Mouse (Mus musculus): Measurements from ENCODE around the gene Abhd14a. TPM values are rescaled to one million over a fixed set of nuclear protein-coding genes. Genes with fewer than 3 reads are reported as not detected.

Gene Abhd14a
- total RNA-seq, 1 experiment from 2014 or later: 22.5 TPM

GRCm38 (mm10) chr9:106430015-106430264 lies 17.5 kb downstream of the Abhd14a start:
- ATAC-seq (replicated peaks in 1 of 2; ENCODE audit: insufficient read depth in 1 of 2, low FRiP score in 2 of 2, low TSS enrichment in 1 of 2, low read depth in 1 of 2, poor library complexity in 2 of 2, severe bottlenecking in 2 of 2): no peak

- ATAC-seq (replicated peaks in 1 of 2; ENCODE audit: insufficient read depth in 1 of 2, low FRiP score in 2 of 2, low TSS enrichment in 1 of 2, low read depth in 1 of 2, poor library complexity in 2 of 2, severe bottlenecking in 2 of 2): peak; percentile 93 to 95
Observed at GRCm38 (mm10) chr9:106429221-106430014, 18.1 kb downstream of the Abhd14a start, which contains the start of gene Rpl29. TSS of gene Rpl29 (plus strand) at chr9:106429454.

GRCm38 (mm10) chr9:106428719-106429220 lies 18.7 kb downstream of the Abhd14a start:
- ATAC-seq (replicated peaks in 1 of 2; ENCODE audit: insufficient read depth in 1 of 2, low FRiP score in 2 of 2, low TSS enrichment in 1 of 2, low read depth in 1 of 2, poor library complexity in 2 of 2, severe bottlenecking in 2 of 2): peak; percentile 3 to 18; a peak in 2 of 4 replicates

DNA sequence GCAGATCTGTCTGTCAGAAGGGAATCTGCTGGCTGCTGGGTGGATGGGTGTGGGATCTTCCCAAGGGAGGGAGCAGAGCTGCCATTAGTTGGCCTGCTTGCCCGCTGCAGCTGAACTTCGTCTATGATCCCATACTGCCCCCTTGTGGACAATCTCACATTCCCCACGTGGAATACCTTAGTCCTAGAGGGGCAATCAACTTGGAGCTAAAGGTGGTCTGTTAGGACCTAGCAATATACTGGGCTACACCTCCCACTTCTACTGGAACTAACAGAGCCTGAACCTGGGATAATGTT lies 25.7 kb downstream of the Abhd14a start:
- peak; percentile 58 to 83 for ATAC-seq (replicated peaks in 1 of 2; ENCODE audit: insufficient read depth in 1 of 2, low FRiP score in 2 of 2, low TSS enrichment in 1 of 2, low read depth in 1 of 2, poor library complexity in 2 of 2, severe bottlenecking in 2 of 2)

DNA sequence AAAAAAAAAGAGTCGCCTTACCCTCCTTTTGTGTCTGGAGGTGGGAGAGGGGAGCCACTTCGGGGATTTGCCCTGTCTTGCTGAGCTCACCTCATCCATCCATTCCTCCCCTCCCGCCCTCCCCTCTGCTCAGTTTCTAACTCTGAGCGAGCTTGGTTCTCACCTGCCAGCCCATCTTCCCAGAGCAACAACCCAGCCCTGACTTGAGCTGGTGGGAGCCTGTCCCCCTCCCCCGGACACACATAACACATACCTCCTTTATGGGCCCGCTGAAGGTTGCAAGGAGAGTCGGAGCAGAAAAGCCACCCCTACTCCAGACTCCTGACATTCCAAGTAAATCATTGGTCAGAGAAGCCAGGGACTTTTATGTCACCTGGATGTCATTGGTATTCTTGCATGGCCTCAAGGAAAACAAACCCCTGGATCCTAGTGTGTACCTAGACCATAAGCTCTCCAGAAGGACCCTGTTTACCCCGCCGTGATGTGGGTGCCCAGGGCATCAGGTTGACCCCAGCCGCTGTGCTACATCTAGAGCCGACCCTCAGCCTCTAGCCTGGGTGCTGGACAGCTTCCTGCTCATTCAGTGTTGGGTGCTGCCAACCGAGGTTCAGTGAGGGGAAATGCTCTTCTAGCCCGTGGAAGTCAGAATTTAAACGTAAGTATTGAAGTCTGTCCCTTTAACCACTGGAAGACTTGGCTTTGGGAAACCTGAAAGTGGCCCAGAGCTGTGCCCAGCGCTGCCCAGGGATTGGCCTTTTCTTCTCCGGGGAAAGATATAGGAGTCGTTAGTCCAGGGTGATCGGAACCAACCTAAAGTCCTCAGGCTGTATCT lies 26.2 kb downstream of the Abhd14a start:
- ATAC-seq (replicated peaks in 1 of 2; ENCODE audit: insufficient read depth in 1 of 2, low FRiP score in 2 of 2, low TSS enrichment in 1 of 2, low read depth in 1 of 2, poor library complexity in 2 of 2, severe bottlenecking in 2 of 2): 0 out of 4 replicates have a peak, but pooled peaks of 1 of the 2 experiments have one; percentile 16

DNA sequence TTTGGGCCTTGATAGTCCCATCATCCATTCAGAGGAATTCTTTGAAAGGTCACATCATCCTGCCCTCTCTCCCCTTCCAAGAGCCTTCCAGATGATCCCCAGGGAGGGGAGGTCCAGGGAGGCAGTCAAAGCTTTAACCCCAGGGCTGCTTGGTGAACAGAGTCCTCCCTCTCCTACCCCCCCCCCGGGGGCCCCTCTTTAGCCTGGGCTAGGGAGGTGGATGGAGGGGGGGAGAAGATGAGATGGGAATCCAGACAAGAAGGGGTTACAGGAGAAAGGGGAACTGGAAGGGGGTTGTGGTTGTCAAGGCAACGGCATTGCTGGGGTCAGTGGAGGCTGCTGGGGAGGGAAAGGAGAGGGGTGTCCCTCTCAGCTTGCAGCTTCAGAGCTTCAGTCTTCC lies 26.9 kb downstream of the Abhd14a start:
- ATAC-seq (replicated peaks in 1 of 2; ENCODE audit: insufficient read depth in 1 of 2, low FRiP score in 2 of 2, low TSS enrichment in 1 of 2, low read depth in 1 of 2, poor library complexity in 2 of 2, severe bottlenecking in 2 of 2): peak; percentile 26 to 29; a peak in 1 of 4 replicates

DNA sequence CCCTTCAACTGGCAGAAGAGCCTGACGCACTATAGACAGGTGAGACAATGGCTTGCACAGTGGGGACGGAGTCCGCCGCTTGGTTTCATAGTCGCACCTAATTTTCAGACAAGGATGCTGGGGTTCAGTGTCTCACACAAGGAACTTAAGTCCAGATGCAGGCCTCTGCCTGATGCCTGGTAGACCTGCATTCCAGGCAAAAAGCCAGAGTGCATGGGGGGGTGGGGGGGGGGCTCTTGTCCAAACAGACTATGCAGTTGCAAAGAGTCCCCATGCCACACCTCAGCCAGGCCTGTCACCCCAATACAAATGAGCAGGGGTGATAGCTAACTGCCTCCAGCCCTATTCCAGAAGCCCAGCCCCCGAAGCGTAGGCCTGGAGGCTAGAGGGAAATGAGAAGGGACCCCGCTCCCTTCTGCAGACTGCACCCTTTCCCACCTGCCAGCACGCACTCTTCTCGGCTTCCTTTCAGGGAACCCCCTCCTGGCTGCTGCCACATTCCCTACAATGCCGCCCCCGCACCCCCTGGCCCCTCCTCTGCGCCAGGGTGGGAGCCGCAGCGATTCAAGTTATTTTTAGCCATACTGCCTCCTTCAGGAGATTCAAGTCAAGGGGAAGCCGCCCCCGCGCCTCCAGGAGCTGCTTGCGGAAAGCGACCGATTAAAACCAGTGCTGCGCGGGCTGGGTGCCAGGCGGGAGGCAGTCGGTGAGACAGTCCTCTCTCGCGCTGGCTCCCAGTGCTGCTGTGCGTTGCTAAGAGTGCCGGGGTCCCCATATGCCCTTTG lies 29.4 kb downstream of the Abhd14a start:
- peak; percentile 38 to 46 for ATAC-seq (replicated peaks in 1 of 2; ENCODE audit: insufficient read depth in 1 of 2, low FRiP score in 2 of 2, low TSS enrichment in 1 of 2, low read depth in 1 of 2, poor library complexity in 2 of 2, severe bottlenecking in 2 of 2)

GRCm38 (mm10) chr9:106416826-106417225 lies 30.7 kb downstream of the Abhd14a start:
- no peak for ATAC-seq (replicated peaks in 1 of 2; ENCODE audit: insufficient read depth in 1 of 2, low FRiP score in 2 of 2, low TSS enrichment in 1 of 2, low read depth in 1 of 2, poor library complexity in 2 of 2, severe bottlenecking in 2 of 2)

- no peak for ATAC-seq (replicated peaks in 1 of 2; ENCODE audit: insufficient read depth in 1 of 2, low FRiP score in 2 of 2, low TSS enrichment in 1 of 2, low read depth in 1 of 2, poor library complexity in 2 of 2, severe bottlenecking in 2 of 2)
Observed at GRCm38 (mm10) chr9:106413606-106414005, 33.9 kb downstream of the Abhd14a start.

DNA sequence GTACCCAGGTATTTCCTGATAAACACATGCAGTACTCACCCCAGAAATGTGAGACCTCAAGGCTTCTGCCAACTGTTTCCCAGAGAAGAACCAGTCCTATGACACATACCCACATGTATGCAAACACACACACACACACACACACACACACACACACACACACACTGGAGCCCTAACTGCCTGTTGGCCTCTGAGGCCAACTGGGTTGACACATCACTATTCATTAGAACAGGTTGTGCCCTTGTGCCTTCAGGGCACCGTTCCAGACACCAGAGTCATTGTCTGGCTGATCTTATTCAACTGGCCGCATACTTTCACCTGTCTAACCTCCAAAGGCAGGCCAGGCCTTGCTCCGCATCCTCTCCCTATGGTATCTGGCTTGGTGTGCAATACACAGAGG lies 35.3 kb downstream of the Abhd14a start:
- ATAC-seq (replicated peaks in 1 of 2; ENCODE audit: insufficient read depth in 1 of 2, low FRiP score in 2 of 2, low TSS enrichment in 1 of 2, low read depth in 1 of 2, poor library complexity in 2 of 2, severe bottlenecking in 2 of 2): no peak

DNA sequence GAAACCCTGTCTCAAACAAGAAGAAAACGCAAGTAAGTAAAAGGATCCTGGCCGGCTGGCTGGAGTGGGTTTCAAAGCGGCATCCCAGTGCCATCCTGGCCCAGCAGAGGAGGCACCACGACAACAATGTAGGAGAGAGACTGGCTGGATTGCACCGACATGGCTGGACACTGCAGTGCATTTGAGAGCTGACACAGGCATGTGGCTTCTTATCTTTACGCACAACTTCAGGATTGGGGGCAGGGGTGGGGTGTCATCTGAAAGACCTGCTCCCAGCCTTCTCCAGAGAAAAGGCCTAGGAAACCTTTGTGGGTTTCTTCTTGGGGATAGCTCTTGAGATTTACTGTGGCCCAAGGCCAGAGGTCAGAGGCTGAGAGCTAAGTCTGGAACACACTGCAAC lies 35.7 kb downstream of the Abhd14a start:
- 0 out of 4 replicates have a peak, but pooled peaks of 1 of the 2 experiments have one; percentile 2 for ATAC-seq (replicated peaks in 1 of 2; ENCODE audit: insufficient read depth in 1 of 2, low FRiP score in 2 of 2, low TSS enrichment in 1 of 2, low read depth in 1 of 2, poor library complexity in 2 of 2, severe bottlenecking in 2 of 2)

DNA sequence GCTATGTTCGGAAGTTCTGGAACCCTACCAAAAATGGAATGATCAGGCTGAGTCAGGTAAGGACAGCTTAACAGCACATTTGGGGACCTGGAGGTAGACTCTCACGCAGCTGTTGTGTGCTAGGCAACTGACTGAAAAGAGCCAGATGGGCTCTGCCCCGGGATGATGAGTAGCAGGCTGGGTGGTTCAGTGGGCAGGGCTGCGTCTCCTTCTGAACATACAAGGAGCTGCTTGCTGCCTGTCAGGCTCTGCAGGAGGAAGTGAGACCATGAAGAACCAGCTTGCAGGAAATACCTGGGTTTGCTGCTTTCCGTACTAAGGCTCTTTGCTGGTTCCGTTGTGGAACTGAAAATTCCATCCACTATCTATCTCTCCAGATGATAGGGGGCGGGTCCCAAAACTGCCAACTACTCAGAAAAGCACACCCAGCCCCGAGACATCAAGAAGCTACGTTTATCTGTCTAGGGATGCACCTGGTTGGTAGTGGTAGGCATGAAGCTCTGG lies 36.3 kb downstream of the Abhd14a start:
- peak; percentile 70 to 76 for ATAC-seq (replicated peaks in 1 of 2; ENCODE audit: insufficient read depth in 1 of 2, low FRiP score in 2 of 2, low TSS enrichment in 1 of 2, low read depth in 1 of 2, poor library complexity in 2 of 2, severe bottlenecking in 2 of 2)

DNA sequence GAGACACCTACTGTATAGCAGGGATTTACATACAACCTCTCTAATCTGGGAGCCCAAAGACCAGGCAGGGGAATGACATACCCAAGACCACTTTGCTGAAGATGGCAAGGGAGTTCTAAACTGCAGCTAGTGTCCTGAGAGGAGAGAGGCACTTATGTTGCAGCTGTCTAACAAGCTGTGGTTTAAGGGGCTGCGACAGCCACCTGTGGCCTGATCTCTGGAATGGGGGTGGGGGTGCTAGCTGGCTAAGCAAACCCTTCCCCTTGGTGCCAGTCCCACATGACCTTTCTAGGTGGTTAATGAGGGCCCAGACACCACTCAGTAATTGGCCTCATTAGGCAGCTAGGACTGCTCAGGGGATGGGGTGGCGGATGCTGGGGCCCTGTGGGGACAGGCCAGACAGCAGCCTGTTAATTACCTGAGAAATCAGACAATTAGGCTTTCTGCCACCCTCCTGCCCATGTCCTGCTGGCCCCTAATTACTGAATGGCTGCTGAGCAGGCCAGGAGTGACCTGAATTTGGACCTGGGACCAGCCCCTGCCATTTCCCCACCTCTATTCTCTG lies 37.3 kb downstream of the Abhd14a start:
- ATAC-seq (replicated peaks in 1 of 2; ENCODE audit: insufficient read depth in 1 of 2, low FRiP score in 2 of 2, low TSS enrichment in 1 of 2, low read depth in 1 of 2, poor library complexity in 2 of 2, severe bottlenecking in 2 of 2): no peak

- ATAC-seq (replicated peaks in 1 of 2; ENCODE audit: insufficient read depth in 1 of 2, low FRiP score in 2 of 2, low TSS enrichment in 1 of 2, low read depth in 1 of 2, poor library complexity in 2 of 2, severe bottlenecking in 2 of 2): no peak
Observed at GRCm38 (mm10) chr9:106409096-106409495, 38.4 kb downstream of the Abhd14a start.

GRCm38 (mm10) chr9:106406443-106407078 lies 40.9 kb downstream of the Abhd14a start:
- ATAC-seq (replicated peaks in 1 of 2; ENCODE audit: insufficient read depth in 1 of 2, low FRiP score in 2 of 2, low TSS enrichment in 1 of 2, low read depth in 1 of 2, poor library complexity in 2 of 2, severe bottlenecking in 2 of 2): no peak

DNA sequence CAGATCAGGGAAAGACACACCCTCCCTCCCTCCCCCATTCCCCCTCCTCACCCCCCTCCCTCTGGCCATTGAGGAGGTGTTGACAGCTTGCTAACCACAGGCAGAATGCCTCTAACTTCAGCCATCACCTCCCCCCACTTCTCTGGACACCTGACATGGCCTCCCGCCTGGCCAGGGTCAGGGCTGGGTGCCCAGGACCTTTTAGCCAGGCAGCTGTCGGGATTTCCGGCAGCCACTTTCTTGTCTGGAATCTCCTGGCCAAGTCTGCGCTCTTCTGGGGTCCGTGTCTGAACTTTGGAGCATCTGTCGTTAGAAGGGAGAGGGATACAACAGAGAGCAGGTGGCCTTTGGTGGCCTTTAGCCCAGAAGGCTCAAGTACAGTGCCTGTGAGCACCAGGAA lies 42.2 kb downstream of the Abhd14a start:
- no peak; a peak in 1 of 4 replicates for ATAC-seq (replicated peaks in 1 of 2; ENCODE audit: insufficient read depth in 1 of 2, low FRiP score in 2 of 2, low TSS enrichment in 1 of 2, low read depth in 1 of 2, poor library complexity in 2 of 2, severe bottlenecking in 2 of 2)
